Mouse (Mus musculus) testis, adult 2 months (tissue): ENCODE measurements around the gene Dctpp1.

Experiments
- CTCF ChIP-seq: fragments of 200-500 bp; IDR thresholded peaks from 2 replicates; pipeline ENCODE4 v1.5.1; 2012; ENCODE audit warnings: low read depth, mild to moderate bottlenecking, inconsistent platforms, low read length, moderate library complexity; ENCODE audit not compliant: control insufficient read depth, insufficient read depth, insufficient replicate concordance
- POLR2A ChIP-seq: fragments of 200-500 bp; IDR thresholded peaks from 2 replicates; pipeline ENCODE4 v1.6.1; 2012; ENCODE audit warnings: low read depth, mild to moderate bottlenecking, inconsistent platforms, low read length, moderate library complexity; ENCODE audit not compliant: control insufficient read depth

DNA sequence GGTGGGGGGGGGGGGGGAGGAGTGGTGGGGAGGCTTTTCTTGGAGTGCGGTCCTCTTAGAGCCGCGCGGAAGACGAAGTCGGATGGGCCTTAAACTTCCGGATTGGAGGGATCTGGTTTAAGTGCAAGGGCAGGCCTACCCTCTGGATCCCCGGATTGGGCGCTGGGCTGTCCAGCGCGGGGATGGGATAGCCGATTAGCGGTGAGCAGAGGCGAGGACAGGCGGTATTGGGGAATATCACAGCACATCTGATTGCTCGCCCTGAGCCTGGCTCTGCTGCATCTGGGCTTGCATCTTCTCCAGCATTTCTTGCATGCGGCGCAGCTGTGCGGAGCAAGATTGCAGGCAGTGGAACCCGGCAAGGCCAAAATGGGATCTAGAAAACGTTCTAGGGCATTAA is 46.0 kb downstream of the Dctpp1 start:
- TF ChIP-seq CTCF: no peak
- TF ChIP-seq POLR2A: no peak
